Mouse (Mus musculus) limb, embryonic 15.5 days (tissue): Measurements from ENCODE around the gene Gm49380. TPM values are rescaled to one million over a fixed set of nuclear protein-coding genes. Genes with fewer than 3 reads are reported as not detected.

ENCODE experiments used
- ATAC-seq: fragments of 200-750 bp; cut with Nextera tagmentation; 2 replicates; pipeline ENCODE4 v1.8.0; 2017; ENCODE audit warnings: low read depth, moderate TSS enrichment; ENCODE audit not compliant: insufficient number of reproducible peaks, low FRiP score, low TSS enrichment
- H3K27ac ChIP-seq: fragments of 300-500 bp; sonication (generic); 2 replicates; pipeline ENCODE4 v1.5.1; 2015; ENCODE audit warnings: moderate library complexity, mild to moderate bottlenecking, inconsistent platforms
- H3K27me3 ChIP-seq: fragments of 300-500 bp; sonication (generic); 2 replicates; pipeline ENCODE4 v1.6.1; 2015; ENCODE audit warnings: inconsistent platforms
- H3K36me3 ChIP-seq: fragments of 300-500 bp; sonication (generic); 2 replicates; pipeline ENCODE4 v1.6.1; 2015; ENCODE audit warnings: inconsistent platforms
- H3K4me1 ChIP-seq: fragments of 300-500 bp; sonication (generic); 2 replicates; pipeline ENCODE4 v1.6.1; 2015; ENCODE audit warnings: inconsistent platforms
- H3K4me2 ChIP-seq: fragments of 300-500 bp; sonication (generic); 2 replicates; pipeline ENCODE4 v1.6.1; 2015; ENCODE audit warnings: mild to moderate bottlenecking, inconsistent platforms
- H3K4me3 ChIP-seq: fragments of 300-500 bp; sonication (generic); 2 replicates; pipeline ENCODE4 v1.5.1; 2015; ENCODE audit warnings: mild to moderate bottlenecking, inconsistent platforms
- H3K9ac ChIP-seq: fragments of 300-500 bp; sonication (generic); 2 replicates; pipeline ENCODE4 v1.6.1; 2015; ENCODE audit warnings: inconsistent platforms
- H3K9me3 ChIP-seq: fragments of 300-500 bp; sonication (generic); 2 replicates; pipeline ENCODE4 v1.6.1; 2016; ENCODE audit warnings: inconsistent platforms
- WGBS: fragments of 180-500 bp; shearing (Covaris S2); methylation state at CpG from one replicate; pipeline ENCODE4 v1.1.7; 2015; 5-methylcytosine and 5-hydroxymethylcytosine counted together
- polyA plus RNA-seq: library from polyadenylated mRNA; unstranded; fragments of >200 nt; fragmentation: Nextera tagmentation; extraction: Ambion mirVana; gene quantifications from 2 replicates; pipeline ENCODE4 v1.2.1, GENCODE M21; 2015

Gm49380 gene
- polyA plus RNA-seq, 1 experiment from 2014 or later: 0.28 TPM

DNA sequence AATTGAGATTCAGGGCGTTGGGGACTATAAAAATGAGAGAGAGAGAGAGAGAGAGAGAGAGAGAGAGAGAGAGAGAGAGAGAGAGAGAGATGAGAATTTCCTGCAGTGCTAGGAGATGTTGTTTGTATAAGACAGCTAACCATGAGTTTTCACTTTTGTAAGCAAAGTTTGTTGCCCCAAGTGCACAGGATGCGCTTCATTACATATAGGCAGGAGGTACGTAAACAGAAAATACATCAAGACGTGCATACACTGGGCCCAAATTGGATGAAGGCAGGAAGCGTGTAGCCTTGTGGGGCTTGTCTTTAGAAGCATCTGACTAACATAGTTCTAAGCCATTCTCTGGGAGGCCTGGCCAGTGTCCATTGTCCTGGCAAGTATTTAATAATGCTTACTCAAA lies 95.5 kb downstream of the Gm49380 start:
- no peak for ATAC-seq
- Histone ChIP-seq H3K27me3 (no peaks in the 10 kb centered on the region), H3K4me2 (no peak overlapping the region), H3K4me1 (no peaks in the 10 kb centered on the region; the same call in 1 of the 2 replicates), H3K27ac (no peak overlapping the region), H3K9ac (no peak overlapping the region), H3K36me3 (no peaks in the 10 kb centered on the region), H3K9me3 (no peaks in the 10 kb centered on the region), H3K4me3 (no peak overlapping the region)
- 69% methylated on average over 5 of the region's 5 CpGs for WGBS

Other genes starting within 250 kb of the Gm49380 start
- gene Thy1, start 70.1 kb downstream of the Gm49380 start, polyA plus RNA-seq: 14.0 and 18.8 TPM in 2 replicates
- 22.5 and 41.2 TPM in 2 replicates for gene Usp2, start 46.5 kb downstream of the Gm49380 start, polyA plus RNA-seq
- 0.10 and 0.20 TPM in 2 replicates for gene Mfrp, start 11.8 kb downstream of the Gm49380 start, polyA plus RNA-seq
- 8.5 and 9.4 TPM in 2 replicates for gene C1qtnf5, start 6.3 kb downstream of the Gm49380 start, polyA plus RNA-seq
- gene Rnf26, start within 50 bp of the Gm49380 start, polyA plus RNA-seq: 61.9 and 70.5 TPM in 2 replicates
- 41.5 and 47.3 TPM in 2 replicates for gene Mcam, start 21.0 kb upstream of the Gm49380 start, polyA plus RNA-seq
- gene Cbl, start 120.5 kb upstream of the Gm49380 start, polyA plus RNA-seq: 14.5 and 15.6 TPM in 2 replicates
- not detected in 2 replicates for gene Ccdc153, start 127.2 kb upstream of the Gm49380 start, polyA plus RNA-seq
- 0.26 TPM in 1 of 2 replicates, not detected in the other for gene Pdzd3, start 138.0 kb upstream of the Gm49380 start, polyA plus RNA-seq
- 12.5 and 12.7 TPM in 2 replicates for gene Nlrx1, start 155.1 kb upstream of the Gm49380 start, polyA plus RNA-seq
- gene Abcg4, start 175.1 kb upstream of the Gm49380 start, polyA plus RNA-seq: 6.2 and 6.4 TPM in 2 replicates
- gene Hinfp, start 192.2 kb upstream of the Gm49380 start, polyA plus RNA-seq: 24.2 and 24.9 TPM in 2 replicates
- gene C2cd2l, start 206.8 kb upstream of the Gm49380 start, polyA plus RNA-seq: 6.9 and 7.1 TPM in 2 replicates
- gene Dpagt1, start 212.5 kb upstream of the Gm49380 start, polyA plus RNA-seq: 37.7 and 38.0 TPM in 2 replicates
- 252 and 254 TPM in 2 replicates for gene H2afx, start 221.2 kb upstream of the Gm49380 start, polyA plus RNA-seq
- gene Hmbs, start 230.7 kb upstream of the Gm49380 start, polyA plus RNA-seq: 88.7 and 95.1 TPM in 2 replicates
- gene Vps11, start 248.2 kb upstream of the Gm49380 start, polyA plus RNA-seq: 29.6 and 30.7 TPM in 2 replicates